8 mouse cellular contexts compared by ENCODE assay signal in genomic region chr16:23240950-23241259, GRCm38 (mm10). TPM values are rescaled to one million over a fixed set of nuclear protein-coding genes. Genes with fewer than 3 reads are reported as not detected.
DNase-seq lines count a peak whose midpoint lies in the region; ATAC-seq and TF ChIP-seq lines count a peak whose summit lies in the region.

No protein-coding gene starts in this region.

- intact Hi-C loops in gastrocnemius, adult 2 months (cut with DNase I): no loop called here

- DNase-seq in gastrocnemius, adult 2 months: no peak
- no peak for DNase-seq in gastrocnemius, postnatal 4 days (ENCODE audit: low spot score in 2 of 2)
- DNase-seq in lung, postnatal 10 days: no peak
- no peak for DNase-seq in intestine, embryonic 14.5 days (ENCODE audit: low spot score)
- no peak for DNase-seq in layer of hippocampus, adult 18-20 months (ENCODE audit: low spot score in 2 of 2)

- H3K4me1 ChIP-seq in lung, embryonic 16.5 days (replicated peaks; ENCODE audit: control insufficient read depth, insufficient read depth, low read length): peaks cover 42% of the 10 kb centered on the region
- peaks cover 33% of the 10 kb centered on the region for H3K4me1 ChIP-seq in intestine, embryonic 14.5 days (replicated peaks; ENCODE audit: control insufficient read depth, insufficient read depth, low read length)
- H3K4me1 ChIP-seq in stomach, embryonic 15.5 days: peaks cover 28% of the 10 kb centered on the region

- H3K36me3 ChIP-seq in lung, embryonic 16.5 days (ENCODE audit: control insufficient read depth, insufficient read depth, low read length): peaks cover 4% of the 10 kb centered on the region; the same call in 1 of the 2 replicates
- H3K36me3 ChIP-seq in intestine, embryonic 14.5 days (ENCODE audit: control insufficient read depth, insufficient read depth, low read length): no peaks in the 10 kb centered on the region
- no peaks in the 10 kb centered on the region for H3K36me3 ChIP-seq in stomach, embryonic 15.5 days

- ATAC-seq in lung, embryonic 16.5 days (ENCODE audit: low read depth): no peak
- ATAC-seq in intestine, embryonic 14.5 days (replicated peaks; ENCODE audit: low FRiP score, low TSS enrichment, low read depth): no peak; the same call in 1 of the 2 replicates
- no peak; the same call in 1 of the 2 replicates for ATAC-seq in stomach, embryonic 15.5 days (ENCODE audit: insufficient read depth, low FRiP score, low read depth)
- no peak for ATAC-seq in megakaryocyte-erythroid progenitor cell, adult 5-6 weeks (replicated peaks; ENCODE audit: low FRiP score, low TSS enrichment, poor library complexity, severe bottlenecking)

- H3K27me3 ChIP-seq in lung, embryonic 16.5 days (ENCODE audit: control insufficient read depth, insufficient read depth, low read depth, low read length): no peaks in the 10 kb centered on the region
- no peaks in the 10 kb centered on the region for H3K27me3 ChIP-seq in intestine, embryonic 14.5 days (replicated peaks; ENCODE audit: control insufficient read depth, insufficient read depth, low read length)
- H3K27me3 ChIP-seq in stomach, embryonic 15.5 days (replicated peaks): no peaks in the 10 kb centered on the region

- 33% methylated on average over 5 of the region's 5 CpGs for WGBS in lung, embryonic 16.5 days
- WGBS in intestine, embryonic 14.5 days: 37% methylated on average over 5 of the region's 5 CpGs
- 25% methylated on average over 5 of the region's 5 CpGs for WGBS in stomach, embryonic 15.5 days

- peak overlapping the region; percentile 74 for H3K27ac ChIP-seq in gastrocnemius, adult 2 months
- peak overlapping the region; percentile 63 for H3K27ac ChIP-seq in lung, embryonic 16.5 days (ENCODE audit: low read length)
- peak overlapping the region; percentile 49 for H3K27ac ChIP-seq in intestine, embryonic 14.5 days (ENCODE audit: low read depth)
- peak overlapping the region; percentile 86 for H3K27ac ChIP-seq in stomach, embryonic 15.5 days

- no peaks in the 10 kb centered on the region for H3K9me3 ChIP-seq in lung, embryonic 16.5 days (ENCODE audit: control insufficient read depth, low read length)
- no peaks in the 10 kb centered on the region for H3K9me3 ChIP-seq in intestine, embryonic 14.5 days (ENCODE audit: control insufficient read depth, low read length)
- H3K9me3 ChIP-seq in stomach, embryonic 15.5 days: no peaks in the 10 kb centered on the region

- H3K9ac ChIP-seq in lung, embryonic 16.5 days (ENCODE audit: low read length): no peak overlapping the region
- H3K9ac ChIP-seq in intestine, embryonic 14.5 days (ENCODE audit: low read length): no peak overlapping the region
- H3K9ac ChIP-seq in stomach, embryonic 15.5 days: no peak overlapping the region

- no peak for TF ChIP-seq CTCF in gastrocnemius, adult 2 months (IDR thresholded peaks at IDR 0.05)

- no peak overlapping the region for H3K4me2 ChIP-seq in lung, embryonic 16.5 days (ENCODE audit: low read depth, low read length)
- H3K4me2 ChIP-seq in intestine, embryonic 14.5 days (ENCODE audit: low read length): no peak overlapping the region
- H3K4me2 ChIP-seq in stomach, embryonic 15.5 days: no peak overlapping the region

- H3K4me3 ChIP-seq in gastrocnemius, adult 2 months: peak overlapping the region; percentile 42
- H3K4me3 ChIP-seq in lung, embryonic 16.5 days (ENCODE audit: low read length): no peak overlapping the region
- no peak overlapping the region for H3K4me3 ChIP-seq in intestine, embryonic 14.5 days (ENCODE audit: low read depth, low read length)
- H3K4me3 ChIP-seq in stomach, embryonic 15.5 days (replicated peaks): no peak overlapping the region

RNA-seq across cellular contexts. Expression of gene St6gal1, which starts 16.4 kb away (rescaled TPM):
- 1 to 10 TPM; 2.6 to 3.5 TPM for total RNA-seq in gastrocnemius, adult 2 months (2021)
- 10 to 100 TPM; 13.9 to 16.4 TPM for total RNA-seq in gastrocnemius, postnatal 4 days (2021)
- polyA plus RNA-seq in lung, embryonic 16.5 days (2015; fragmentation: Nextera tagmentation; extraction: Ambion mirVana): 49.0 and 56.2 TPM in 2 replicates
- polyA plus RNA-seq in intestine, embryonic 14.5 days (2014; fragmentation: Nextera tagmentation; extraction: Ambion mirVana): 22.4 and 26.7 TPM in 2 replicates
- 16.3 and 18.0 TPM in 2 replicates for polyA plus RNA-seq in stomach, embryonic 15.5 days (2015; fragmentation: Nextera tagmentation; extraction: Ambion mirVana)
- total RNA-seq in megakaryocyte-erythroid progenitor cell, adult 5-6 weeks (2014; fragmentation: Nextera tagmentation): 0.45 and 5.0 TPM in 2 replicates
- not detected in 2 replicates for total RNA-seq in megakaryocyte-erythroid progenitor cell, adult 5-6 weeks (2017)
- total RNA-seq in layer of hippocampus, adult 18-20 months (2021): 10 to 100 TPM; 15.9 to 16.3 TPM
